Mouse (Mus musculus) mesoderm, embryonic 11.5 days (tissue): Measurements from ENCODE around the gene Gtf2f2.

Experiments
- DNase-seq: peaks from one replicate; pipeline ENCODE4 v3.0.0-alpha.2; 2012; ENCODE audit warnings: low read depth, low spot score

The Gtf2f2 gene

GRCm38 (mm10) chr14:76010102-76011061, at the start of gene Gtf2f2:
Gene Gtf2f2, minus strand, starts transcription at chr14:76010865.
- DNase-seq = peak; percentile 96

- no peak for DNase-seq
Measured at GRCm38 (mm10) chr14:76059441-76059840, 48.8 kb upstream of the Gtf2f2 start.

- DNase-seq = no peak
Measured at GRCm38 (mm10) chr14:76053726-76054125, 43.1 kb upstream of the Gtf2f2 start.

GRCm38 (mm10) chr14:76051966-76052365, 41.3 kb upstream of the Gtf2f2 start:
- no peak for DNase-seq

GRCm38 (mm10) chr14:76045767-76046166, 35.1 kb upstream of the Gtf2f2 start:
- DNase-seq = no peak

GRCm38 (mm10) chr14:76044164-76044557, 33.5 kb upstream of the Gtf2f2 start:
- no peak for DNase-seq

- DNase-seq = no peak
Measured at GRCm38 (mm10) chr14:76043251-76044163, 32.8 kb upstream of the Gtf2f2 start.

GRCm38 (mm10) chr14:76033221-76033637, 22.6 kb upstream of the Gtf2f2 start:
- DNase-seq = peak; percentile 48

GRCm38 (mm10) chr14:76032671-76033136, 22.0 kb upstream of the Gtf2f2 start:
- DNase-seq = peak; percentile 52

- DNase-seq = no peak
Measured at GRCm38 (mm10) chr14:76031117-76031842, 20.6 kb upstream of the Gtf2f2 start.

- DNase-seq = no peak
Measured at GRCm38 (mm10) chr14:76024641-76025040, 14.0 kb upstream of the Gtf2f2 start.

- no peak for DNase-seq
Measured at GRCm38 (mm10) chr14:76020927-76021719, 10.5 kb upstream of the Gtf2f2 start.

GRCm38 (mm10) chr14:76020259-76020785, 9.7 kb upstream of the Gtf2f2 start:
- no peak for DNase-seq

GRCm38 (mm10) chr14:76017785-76018490, 7.3 kb upstream of the Gtf2f2 start:
- no peak for DNase-seq

- DNase-seq = no peak
Measured at GRCm38 (mm10) chr14:76014331-76014730, 3.7 kb upstream of the Gtf2f2 start.

GRCm38 (mm10) chr14:76011062-76011457, 395 bp upstream of the Gtf2f2 start:
- DNase-seq = no peak

GRCm38 (mm10) chr14:76009185-76009584, 1.5 kb downstream of the Gtf2f2 start:
- no peak for DNase-seq

- DNase-seq = no peak
Measured at GRCm38 (mm10) chr14:76008174-76008573, 2.5 kb downstream of the Gtf2f2 start.

- no peak for DNase-seq
Measured at GRCm38 (mm10) chr14:76005011-76005410, 5.7 kb downstream of the Gtf2f2 start.

GRCm38 (mm10) chr14:76001781-76002180, 8.9 kb downstream of the Gtf2f2 start:
- DNase-seq = no peak
